Mouse (Mus musculus): ENCODE data around the gene Itgal.

DNA sequence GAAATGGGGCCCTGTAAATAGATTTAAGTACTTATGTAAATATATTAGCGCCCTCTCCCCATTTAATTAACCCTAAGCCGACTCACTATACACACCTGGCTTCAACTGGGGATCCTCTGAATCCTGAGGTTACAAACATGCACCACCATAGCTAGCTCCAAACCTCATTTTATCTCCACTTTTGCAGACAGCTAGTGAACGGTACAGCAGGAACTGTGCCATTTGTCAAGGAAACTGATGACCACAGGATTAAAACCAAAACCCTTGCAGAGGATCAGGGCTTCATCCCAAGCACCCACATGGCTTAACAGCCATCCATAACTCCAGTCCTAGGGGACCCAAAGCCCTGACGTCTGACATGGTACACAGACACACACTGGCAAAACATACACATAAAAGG, 41.1 kb upstream of the Itgal start:
- no peak for TF ChIP-seq POLR2A (IDR thresholded peaks at IDR 0.05; ENCODE audit: control insufficient read depth in 1 of 2, insufficient read depth in 1 of 2, low read depth in 1 of 2, low read length in 2 of 2, poor library complexity in 1 of 2)
- no peak for TF ChIP-seq CTCF (IDR thresholded peaks at IDR 0.05 in 2 of 3, conservative IDR thresholded peaks at IDR 0.05 in 1 of 3; ENCODE audit: control insufficient read depth in 1 of 3, insufficient read depth in 1 of 3, low read depth in 2 of 3, low read length in 3 of 3, poor library complexity in 1 of 3, severe bottlenecking in 1 of 3)
- TF ChIP-seq ZMIZ1 (IDR thresholded peaks at IDR 0.05; ENCODE audit: low read depth, low read length): no peak
- no peak for TF ChIP-seq ZNF384 (IDR thresholded peaks at IDR 0.05; ENCODE audit: low read depth, low read length)
- TF ChIP-seq MAFK (IDR thresholded peaks at IDR 0.05; ENCODE audit: borderline replicate concordance, low read depth, low read length): no peak
- TF ChIP-seq ZKSCAN1 (IDR thresholded peaks at IDR 0.05; ENCODE audit: low read depth, low read length): no peak
- no peak for TF ChIP-seq JUND (IDR thresholded peaks at IDR 0.05; ENCODE audit: low read depth, low read length)
- peak; percentile 54 for TF ChIP-seq TAL1 (IDR thresholded peaks at IDR 0.05; ENCODE audit: low read length)
- TF ChIP-seq MXI1 (IDR thresholded peaks at IDR 0.05; ENCODE audit: low read depth, low read length): no peak
- TF ChIP-seq ETS1 (IDR thresholded peaks at IDR 0.05; ENCODE audit: low read depth, low read length): no peak

All from MEL (cell line).